Mouse (Mus musculus): ENCODE measurements around the gene Olfml2b.

Gene Olfml2b

GRCm38 (mm10) chr1:170731865-170732595, 87.7 kb downstream of the Olfml2b start:
- DNase-seq (ENCODE audit: inconsistent ontology term): no peak

All from Muller cell, postnatal 12 days (primary cell).